Mouse (Mus musculus) spleen, adult 2 months (tissue): Measurements from ENCODE around the gene Cyb5d1.

Source experiments
- CTCF ChIP-seq: fragments of 200-500 bp; IDR thresholded peaks from 2 replicates; pipeline ENCODE4 v1.5.1; 2011; ENCODE audit warnings: mild to moderate bottlenecking, inconsistent platforms; ENCODE audit not compliant: insufficient read depth, insufficient read length, insufficient replicate concordance; ENCODE audit errors: extremely low read depth
- POLR2A ChIP-seq: fragments of 200-500 bp; IDR thresholded peaks from 2 replicates; pipeline ENCODE4 v1.6.1; 2011; ENCODE audit warnings: low read depth, low read length, inconsistent platforms

DNA sequence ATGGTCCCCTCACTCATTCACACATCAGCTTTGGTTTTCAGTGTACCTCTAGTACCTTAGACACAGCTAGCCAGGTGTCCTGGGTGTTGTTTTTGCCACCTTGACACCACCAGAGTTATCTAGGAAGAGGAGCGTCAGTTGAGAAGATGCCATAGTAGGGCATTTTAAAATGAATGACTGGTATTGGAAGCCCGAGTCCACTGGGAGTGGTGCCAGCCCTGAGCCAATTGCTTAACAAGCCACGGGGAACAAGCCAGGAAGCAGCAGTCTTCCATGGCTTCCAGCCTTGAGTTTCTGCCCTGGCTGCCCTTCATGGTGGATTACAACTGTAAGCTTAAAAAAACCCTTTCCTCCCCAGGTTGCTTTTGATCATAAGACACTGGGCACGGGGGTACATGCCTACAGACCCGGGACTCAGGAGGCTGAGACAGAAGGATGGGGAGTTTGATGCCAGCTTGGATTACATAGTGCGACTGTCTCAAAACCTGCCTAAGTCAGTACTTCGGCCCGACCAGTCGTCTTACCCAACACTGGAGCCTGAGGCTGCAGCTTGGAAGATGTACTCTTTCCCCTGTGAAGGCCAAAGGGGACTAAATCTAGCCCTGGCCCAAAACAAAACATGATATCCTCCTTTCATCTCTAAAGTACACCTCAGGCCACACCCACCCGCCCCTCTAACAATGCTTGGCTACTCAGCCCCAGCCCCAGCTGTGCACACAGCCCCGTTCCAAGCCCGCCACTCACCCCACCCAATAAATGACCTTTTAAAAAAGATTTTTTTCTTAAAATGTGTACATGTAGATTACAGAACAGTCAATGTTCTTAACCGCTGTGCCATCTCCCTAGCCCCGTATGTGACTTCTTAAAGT is 5.7 kb downstream of the Cyb5d1 start:
- TF ChIP-seq CTCF (no peak), POLR2A (no peak)
